Mouse (Mus musculus): ENCODE results near the gene Emc8.

- no peak for TF ChIP-seq CTCF (IDR thresholded peaks at IDR 0.05; ENCODE audit: insufficient read depth, low read depth, low read length)
- TF ChIP-seq POLR2A (IDR thresholded peaks at IDR 0.05; ENCODE audit: insufficient read depth, low read depth, low read length): no peak
Measured at GRCm38 (mm10) chr8:120704203-120704602, 35.8 kb upstream of the Emc8 start.
